Mouse (Mus musculus) embryonic facial prominence, embryonic 11.5 days (tissue): ENCODE data around the gene Timp3. TPM values are rescaled to one million over a fixed set of nuclear protein-coding genes. Genes with fewer than 3 reads are reported as not detected.

Experiments used
- ATAC-seq: fragments of 200-750 bp; cut with Nextera tagmentation; replicated peaks from 2 replicates; pipeline ENCODE4 v1.8.0; 2017; ENCODE audit warnings: low read depth; ENCODE audit not compliant: insufficient number of reproducible peaks, low FRiP score, low TSS enrichment
- DNase-seq: peaks from one replicate; pipeline ENCODE4 v3.0.0-alpha.2; 2015; ENCODE audit warnings: low spot score
- H3K27ac ChIP-seq: fragments of 300-500 bp; sonication (generic); replicated peaks from 2 replicates; pipeline ENCODE4 v1.5.1; 2014; ENCODE audit warnings: mild to moderate bottlenecking, low read depth, low read length, control low read depth
- H3K27me3 ChIP-seq: fragments of 300-500 bp; sonication (generic); 2 replicates; pipeline ENCODE4 v1.6.1; 2014; ENCODE audit warnings: mild to moderate bottlenecking, low read length, moderate library complexity, mixed read lengths; ENCODE audit not compliant: control insufficient read depth, insufficient read depth
- H3K36me3 ChIP-seq: fragments of 300-500 bp; sonication (generic); replicated peaks from 2 replicates; pipeline ENCODE4 v1.6.1; 2014; ENCODE audit warnings: low read depth, mild to moderate bottlenecking, low read length, moderate library complexity, mixed read lengths; ENCODE audit not compliant: control insufficient read depth, insufficient read depth
- H3K4me1 ChIP-seq: fragments of 300-500 bp; sonication (generic); 2 replicates; pipeline ENCODE4 v1.6.1; 2014; ENCODE audit warnings: low read length, mixed read lengths; ENCODE audit not compliant: control insufficient read depth, insufficient read depth
- H3K4me2 ChIP-seq: fragments of 300-500 bp; sonication (generic); 2 replicates; pipeline ENCODE4 v1.6.1; 2014; ENCODE audit warnings: low read depth, mild to moderate bottlenecking, control low read depth, low read length, moderate library complexity
- H3K4me3 ChIP-seq: fragments of 300-500 bp; sonication (generic); 2 replicates; pipeline ENCODE4 v1.5.1; 2014; ENCODE audit warnings: low read depth, low read length, control low read depth
- H3K9ac ChIP-seq: fragments of 300-500 bp; sonication (generic); replicated peaks from 2 replicates; pipeline ENCODE4 v1.6.1; 2014; ENCODE audit warnings: mild to moderate bottlenecking, control low read depth, low read length
- H3K9me3 ChIP-seq: fragments of 300-500 bp; sonication (generic); replicated peaks from 2 replicates; pipeline ENCODE4 v1.6.1; 2016; ENCODE audit warnings: mild to moderate bottlenecking, low read length, inconsistent platforms, mixed read lengths; ENCODE audit not compliant: control insufficient read depth
- WGBS: fragments of 180-500 bp; shearing (Covaris S2); extraction: QIAGEN DNeasy Blood & Tissue Kit; methylation state at CpG from one replicate; pipeline ENCODE4 v1.1.7; 2014; 5-methylcytosine and 5-hydroxymethylcytosine counted together
- polyA plus RNA-seq: library from polyadenylated mRNA; unstranded; fragments of >200 nt; fragmentation: Nextera tagmentation; extraction: Ambion mirVana; gene quantifications from 2 replicates; pipeline ENCODE4 v1.2.1, GENCODE M21; 2014

Timp3 gene
- polyA plus RNA-seq, 1 experiment from 2014 or later = 40.0 TPM

DNA sequence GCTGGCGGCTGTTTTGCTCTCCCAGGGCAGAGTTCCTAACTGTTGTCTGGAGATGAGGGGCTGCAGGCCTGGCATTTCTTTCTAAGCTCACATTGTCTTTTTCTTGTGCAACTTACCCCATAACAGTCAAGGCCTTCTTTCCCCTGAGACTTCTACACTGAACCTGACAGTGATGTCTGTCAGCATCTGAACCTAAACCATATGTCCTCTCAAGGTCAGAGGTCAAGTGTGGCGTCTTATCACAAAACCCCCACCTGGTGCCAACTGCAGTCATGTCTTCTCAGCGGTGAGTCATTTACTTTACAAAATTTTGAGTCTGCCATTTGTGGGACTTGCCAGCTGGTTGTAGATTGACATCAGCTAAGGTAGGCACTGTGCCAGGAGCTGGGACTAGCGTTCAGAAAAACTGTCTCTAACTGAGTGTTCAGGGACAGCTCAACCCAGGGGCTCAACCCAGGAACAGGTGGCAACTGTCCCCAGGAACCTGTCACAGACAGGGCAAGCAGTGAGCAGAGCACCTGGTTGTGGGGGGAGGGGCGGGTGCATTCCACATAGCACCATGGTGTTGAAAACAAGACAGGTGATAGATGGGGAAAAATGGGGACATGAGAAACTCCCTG lies 87.8 kb downstream of the Timp3 start:
- Histone ChIP-seq H3K36me3 (no peaks in the 10 kb centered on the region), H3K4me3 (no peak overlapping the region), H3K27me3 (no peaks in the 10 kb centered on the region), H3K9ac (no peak overlapping the region), H3K4me2 (no peak overlapping the region), H3K27ac (no peak overlapping the region), H3K4me1 (no peaks in the 10 kb centered on the region), H3K9me3 (no peaks in the 10 kb centered on the region)
- 60% methylated on average over 5 of the region's 5 CpGs for WGBS
- DNase-seq (no peak), ATAC-seq (no peak)

DNA sequence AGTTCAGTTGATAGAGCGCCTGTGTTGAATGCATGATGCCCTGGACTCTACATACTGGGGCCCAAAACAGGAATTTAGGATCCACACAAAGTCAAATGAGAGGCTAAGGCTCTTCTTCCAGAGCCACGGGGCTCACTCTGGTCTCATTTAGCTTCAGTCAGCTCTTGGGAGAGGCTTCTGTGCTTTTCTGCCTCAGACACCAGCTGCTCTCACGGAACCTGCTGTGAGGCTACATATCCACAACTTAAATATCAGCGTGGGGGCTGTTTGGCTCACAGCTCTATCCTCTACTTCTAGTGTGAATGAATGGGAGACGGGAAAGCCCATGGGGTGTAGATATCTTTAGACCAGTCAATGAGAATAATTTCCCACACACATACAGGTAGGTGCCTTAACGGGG lies 88.6 kb downstream of the Timp3 start:
- H3K4me3 ChIP-seq = no peak overlapping the region
- ATAC-seq = no peak
- H3K36me3 ChIP-seq = no peaks in the 10 kb centered on the region
- WGBS = 77% methylated on average over 6 of the region's 6 CpGs
- H3K4me2 ChIP-seq = no peak overlapping the region
- no peaks in the 10 kb centered on the region for H3K9me3 ChIP-seq
- no peak overlapping the region for H3K27ac ChIP-seq
- DNase-seq = no peak
- H3K9ac ChIP-seq = no peak overlapping the region
- no peaks in the 10 kb centered on the region for H3K27me3 ChIP-seq
- H3K4me1 ChIP-seq = no peaks in the 10 kb centered on the region

DNA sequence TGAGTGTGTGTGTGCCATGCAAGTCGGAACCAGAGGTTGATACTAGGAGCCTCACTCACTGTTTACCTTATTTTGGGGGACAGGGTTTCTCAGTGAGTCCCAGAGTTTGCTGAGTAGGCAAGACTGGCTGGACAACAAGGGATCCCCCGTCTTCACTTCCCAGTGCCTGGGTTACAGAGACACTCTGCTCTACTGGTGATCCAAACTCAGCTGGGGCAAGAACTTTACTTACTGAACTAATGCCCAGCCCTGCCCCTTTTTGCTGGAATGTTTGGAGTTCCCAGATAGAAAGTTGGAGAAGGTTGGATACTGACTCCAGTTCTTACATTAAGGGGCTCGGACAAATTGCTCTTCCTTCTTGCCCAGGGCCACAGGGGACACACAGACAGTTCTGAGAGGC lies 89.2 kb downstream of the Timp3 start:
- Histone ChIP-seq H3K4me2 (no peak overlapping the region), H3K36me3 (no peaks in the 10 kb centered on the region), H3K4me3 (no peak overlapping the region), H3K9ac (no peak overlapping the region), H3K4me1 (no peaks in the 10 kb centered on the region), H3K27me3 (no peaks in the 10 kb centered on the region), H3K27ac (no peak overlapping the region), H3K9me3 (no peaks in the 10 kb centered on the region)
- DNase-seq (no peak), ATAC-seq (no peak)
- 85% methylated on average over 3 of the region's 3 CpGs for WGBS

DNA sequence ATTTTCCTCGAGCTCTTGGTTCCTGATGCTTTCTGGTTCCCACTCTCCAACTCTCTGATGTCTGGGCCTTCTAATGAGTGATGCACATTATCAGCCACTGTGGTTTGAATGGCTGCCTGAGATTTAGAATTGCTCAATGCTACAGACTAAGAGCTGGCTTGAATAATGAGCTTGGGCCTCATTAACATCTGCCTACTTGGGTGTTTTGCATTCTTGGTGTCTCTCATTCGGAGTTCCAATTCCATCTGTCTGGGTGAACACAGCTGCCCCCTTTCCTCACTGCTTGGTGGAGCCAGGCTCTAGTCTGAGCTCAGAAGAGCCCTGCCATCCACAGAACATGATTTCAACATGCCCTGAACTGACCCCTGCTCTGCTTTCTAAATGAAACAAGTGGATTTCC lies 89.7 kb downstream of the Timp3 start:
- Histone ChIP-seq H3K9ac (no peak overlapping the region), H3K4me1 (no peaks in the 10 kb centered on the region), H3K27ac (no peak overlapping the region), H3K36me3 (no peaks in the 10 kb centered on the region), H3K9me3 (no peaks in the 10 kb centered on the region), H3K4me3 (no peak overlapping the region), H3K4me2 (no peak overlapping the region), H3K27me3 (no peaks in the 10 kb centered on the region)
- ATAC-seq (no peak), DNase-seq (no peak)
- WGBS = 66% methylated on average over 2 of the region's 2 CpGs

DNA sequence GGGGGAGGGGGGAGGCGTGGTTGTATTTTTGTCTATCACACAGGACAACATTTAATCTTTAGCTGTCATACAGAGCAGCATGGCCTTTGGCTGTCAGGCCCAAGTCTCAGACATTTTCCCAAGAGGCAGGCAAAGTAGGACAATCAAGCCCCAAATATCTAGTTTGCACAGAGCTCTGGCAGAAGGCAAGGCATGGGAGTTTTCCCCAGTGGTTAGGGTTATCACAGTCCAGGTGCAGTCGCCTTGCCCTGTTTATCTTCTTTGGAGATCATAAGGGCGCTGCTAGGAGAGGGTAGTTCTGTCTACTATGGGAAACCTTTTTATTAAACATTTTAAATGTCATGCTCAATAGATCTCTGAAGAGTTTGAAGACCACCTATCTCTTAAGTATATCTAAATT lies 92.2 kb downstream of the Timp3 start:
- no peak overlapping the region for H3K4me2 ChIP-seq

DNA sequence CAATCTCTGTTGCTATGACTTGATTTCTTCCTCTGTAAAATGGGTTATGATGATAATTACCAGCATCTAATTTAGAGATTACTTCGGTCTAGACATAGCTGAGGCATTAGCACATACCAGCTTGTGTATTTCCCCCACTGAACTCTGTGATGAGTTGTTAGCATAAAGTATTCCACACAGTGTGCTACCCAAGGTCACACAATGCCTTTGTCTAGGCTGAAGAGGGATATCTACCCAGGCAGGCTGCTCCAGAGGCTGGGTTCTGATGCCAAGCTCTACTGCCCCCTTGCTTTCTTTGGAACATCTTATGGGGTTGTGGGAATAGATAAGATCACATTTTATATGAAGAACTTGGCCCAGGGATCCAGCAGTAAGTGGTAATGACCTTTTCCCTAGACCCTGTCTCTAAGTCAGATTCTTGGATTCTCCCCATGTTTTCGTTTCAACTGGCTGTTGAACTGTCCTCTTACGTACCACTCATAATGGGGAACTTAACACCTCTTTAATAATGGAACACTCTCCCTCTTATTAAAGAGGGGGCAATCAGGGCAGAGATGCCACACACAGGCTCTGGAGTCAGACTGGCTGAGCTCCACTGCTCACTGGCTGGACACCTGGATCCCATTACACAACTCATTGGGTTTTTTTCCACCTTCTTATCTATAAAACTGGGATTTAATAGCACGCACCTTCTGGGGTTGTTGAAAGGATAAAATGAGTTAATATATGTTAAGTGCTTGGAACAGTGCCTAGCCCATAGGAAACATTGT lies 97.6 kb downstream of the Timp3 start:
- Histone ChIP-seq H3K27ac (no peak overlapping the region), H3K9me3 (no peaks in the 10 kb centered on the region), H3K9ac (no peak overlapping the region), H3K4me2 (no peak overlapping the region), H3K36me3 (no peaks in the 10 kb centered on the region), H3K4me1 (no peaks in the 10 kb centered on the region), H3K4me3 (no peak overlapping the region), H3K27me3 (no peaks in the 10 kb centered on the region)
- 60% methylated on average over 4 of the region's 4 CpGs for WGBS
- ATAC-seq (no peak), DNase-seq (peak; percentile 18)

More for the DNA sequence above, 92.2 kb downstream of the Timp3 start:
- Histone ChIP-seq H3K9me3 (no peaks in the 10 kb centered on the region), H3K9ac (no peak overlapping the region), H3K36me3 (no peaks in the 10 kb centered on the region), H3K4me1 (no peaks in the 10 kb centered on the region), H3K27me3 (no peaks in the 10 kb centered on the region), H3K4me3 (no peak overlapping the region), H3K27ac (no peak overlapping the region)
- WGBS = 77% methylated on average over 3 of the region's 3 CpGs
- DNase-seq = no peak
- no peak for ATAC-seq

DNA sequence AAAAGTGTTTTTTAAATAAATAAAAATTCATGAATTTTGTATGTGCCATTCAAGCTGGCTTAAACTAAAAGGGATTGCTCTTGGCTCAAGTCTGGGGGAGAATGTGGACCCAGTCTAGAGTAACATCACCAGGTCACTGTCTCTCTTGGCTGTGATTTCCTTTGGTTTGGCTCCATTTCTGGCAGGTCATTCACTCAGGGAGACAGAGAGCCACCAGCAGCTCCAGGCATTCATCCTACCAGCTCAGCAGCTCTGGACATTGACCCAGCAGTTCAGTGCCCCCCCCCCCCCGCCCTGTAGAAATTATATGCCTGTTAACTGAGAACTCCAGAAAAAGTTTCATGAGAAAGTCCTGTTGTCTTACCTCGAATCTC lies 98.2 kb downstream of the Timp3 start:
- Histone ChIP-seq H3K27me3 (no peaks in the 10 kb centered on the region), H3K4me1 (no peaks in the 10 kb centered on the region), H3K4me2 (no peak overlapping the region), H3K9me3 (no peaks in the 10 kb centered on the region), H3K27ac (no peak overlapping the region), H3K4me3 (no peak overlapping the region), H3K9ac (no peak overlapping the region), H3K36me3 (no peaks in the 10 kb centered on the region)
- 75% methylated on average over 2 of the region's 2 CpGs for WGBS
- ATAC-seq (no peak), DNase-seq (no peak)
